Mouse (Mus musculus) liver, embryonic 14.5 days (tissue): ENCODE measurements around the gene Dctn3. TPM values are rescaled to one million over a fixed set of nuclear protein-coding genes. Genes with fewer than 3 reads are reported as not detected.
"Not testable (repeated sequence)": the region's sequence is repeated elsewhere in the genome, so short reads cannot be mapped to it uniquely, and the experiment has no call there.

Source experiments
- ATAC-seq: fragments of 200-750 bp; cut with Nextera tagmentation; 2 replicates; pipeline ENCODE4 v1.8.0; 2017; ENCODE audit warnings: moderate number of reproducible peaks, mild to moderate bottlenecking, moderate library complexity; ENCODE audit not compliant: insufficient read depth
- DNase-seq, 3 experiments: peaks; one replicate each; pipeline ENCODE4 v3.0.0-alpha.2; 2012 to 2013; ENCODE audit warnings: low read depth in 3 of 3, low spot score in 3 of 3
- H3K27ac ChIP-seq: fragments of 300-500 bp; sonication (generic); 2 replicates; pipeline ENCODE4 v1.5.1; 2014; ENCODE audit warnings: moderate library complexity, mild to moderate bottlenecking, control low read depth, inconsistent platforms
- H3K27me3 ChIP-seq: fragments of 300-500 bp; sonication (generic); 2 replicates; pipeline ENCODE4 v1.6.1; 2014; ENCODE audit warnings: mild to moderate bottlenecking, low read length, moderate library complexity; ENCODE audit not compliant: control insufficient read depth, insufficient read depth
- H3K36me3 ChIP-seq: fragments of 300-500 bp; sonication (generic); replicated peaks from 2 replicates; pipeline ENCODE4 v1.6.1; 2014; ENCODE audit warnings: low read depth; ENCODE audit not compliant: control insufficient read depth, insufficient read depth
- H3K4me1 ChIP-seq, 2 experiments: fragments of 200-500 bp in 1 of 2; fragments of 300-500 bp in 1 of 2; sonication (generic) in 1 of 2; replicated peaks; 2 replicates each; pipeline ENCODE4 v1.6.1; 2012 to 2014; ENCODE audit warnings: antibody characterized with exemption in 1 of 2, inconsistent platforms in 1 of 2, low read length in 1 of 2; ENCODE audit not compliant: control insufficient read depth in 2 of 2, insufficient read depth in 2 of 2
- H3K4me2 ChIP-seq: fragments of 300-500 bp; sonication (generic); 2 replicates; pipeline ENCODE4 v1.6.1; 2014; ENCODE audit warnings: low read depth, mild to moderate bottlenecking, control low read depth, moderate library complexity
- H3K4me3 ChIP-seq, 2 experiments: fragments of 200-500 bp in 1 of 2; fragments of 300-500 bp in 1 of 2; sonication (generic) in 1 of 2; 2 replicates each; pipeline ENCODE4 v1.5.1; 2012 to 2014; ENCODE audit warnings: low read depth in 2 of 2, low read length in 2 of 2, mild to moderate bottlenecking in 2 of 2, control low read depth in 1 of 2, inconsistent platforms in 1 of 2, moderate library complexity in 1 of 2; ENCODE audit not compliant: insufficient read depth in 1 of 2
- H3K9ac ChIP-seq: fragments of 300-500 bp; sonication (generic); replicated peaks from 2 replicates; pipeline ENCODE4 v1.6.1; 2014; ENCODE audit warnings: mild to moderate bottlenecking, control low read depth, moderate library complexity
- H3K9me3 ChIP-seq: fragments of 300-500 bp; sonication (generic); 2 replicates; pipeline ENCODE4 v1.6.1; 2016; ENCODE audit warnings: low read length, mixed read lengths; ENCODE audit not compliant: control insufficient read depth
- CTCF ChIP-seq: IDR thresholded peaks from 2 replicates; pipeline ENCODE4 v1.5.1; 2016; ENCODE audit warnings: antibody characterized with exemption, low read depth, control low read depth
- EP300 ChIP-seq: IDR thresholded peaks from 2 replicates; pipeline ENCODE4 v1.6.1; 2016; ENCODE audit warnings: antibody characterized with exemption, low read depth
- WGBS: fragments of 180-500 bp; shearing (Covaris S2); extraction: QIAGEN DNeasy Blood & Tissue Kit; methylation state at CpG from one replicate; pipeline ENCODE4 v1.1.7; 2014; ENCODE audit not compliant: insufficient replicate concordance; 5-methylcytosine and 5-hydroxymethylcytosine counted together
- polyA plus RNA-seq, 2 experiments: library from polyadenylated mRNA; depleted of rRNA in 1 of 2; stranded (reverse) in 1 of 2; unstranded in 1 of 2; fragments of >200 nt; fragmentation: Nextera tagmentation in 1 of 2; extraction: Ambion mirVana in 1 of 2; gene quantifications; 2 replicates each; pipeline versions ENCODE4 v1.2.1 to v1.2.3; 2012 to 2014

Dctn3 gene
- polyA plus RNA-seq, 2 experiments, result 39.8 to 63.9 TPM

DNA sequence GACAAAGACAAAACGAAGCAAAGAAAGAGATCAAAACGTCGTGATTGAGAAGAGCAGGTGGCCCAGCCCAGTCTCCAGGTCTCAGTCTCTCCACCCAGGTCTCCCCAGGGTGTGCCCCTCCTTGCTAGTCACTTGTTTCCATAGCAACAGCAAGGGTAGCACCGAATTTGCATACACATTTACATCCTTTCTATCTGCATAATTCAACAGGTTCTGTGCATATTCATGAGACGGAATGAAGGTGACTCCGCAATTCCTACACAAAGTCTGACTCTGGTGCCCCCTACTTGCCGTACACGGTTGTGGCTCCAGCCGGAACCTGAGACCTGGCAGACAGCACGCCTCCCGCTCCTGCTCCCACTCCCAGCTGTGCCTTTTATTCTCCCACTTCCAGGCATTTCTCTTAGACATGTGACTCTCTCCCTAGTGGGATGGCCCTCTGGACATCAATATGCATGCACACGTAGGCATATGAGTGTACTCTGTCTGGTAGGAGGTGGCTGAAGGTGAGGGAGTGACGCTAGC lies 15.9 kb downstream of the Dctn3 start:
- TF ChIP-seq CTCF (peak; percentile 73), EP300 (no peak)
- 5% methylated on average over 13 of the region's 13 CpGs for WGBS
- Histone ChIP-seq H3K36me3 (no peaks in the 10 kb centered on the region), H3K9me3 (no peaks in the 10 kb centered on the region), H3K4me2 (no peak overlapping the region), H3K27ac (no peak overlapping the region), H3K9ac (no peak overlapping the region), H3K27me3 (no peaks in the 10 kb centered on the region), H3K4me3 (no peak overlapping the region), H3K4me1 (no peaks in the 10 kb centered on the region)
- peak; percentile 57; the same call in 1 of the 2 replicates for ATAC-seq
- DNase-seq, result peak in 2 of 3 experiments; percentile 24 to 33

DNA sequence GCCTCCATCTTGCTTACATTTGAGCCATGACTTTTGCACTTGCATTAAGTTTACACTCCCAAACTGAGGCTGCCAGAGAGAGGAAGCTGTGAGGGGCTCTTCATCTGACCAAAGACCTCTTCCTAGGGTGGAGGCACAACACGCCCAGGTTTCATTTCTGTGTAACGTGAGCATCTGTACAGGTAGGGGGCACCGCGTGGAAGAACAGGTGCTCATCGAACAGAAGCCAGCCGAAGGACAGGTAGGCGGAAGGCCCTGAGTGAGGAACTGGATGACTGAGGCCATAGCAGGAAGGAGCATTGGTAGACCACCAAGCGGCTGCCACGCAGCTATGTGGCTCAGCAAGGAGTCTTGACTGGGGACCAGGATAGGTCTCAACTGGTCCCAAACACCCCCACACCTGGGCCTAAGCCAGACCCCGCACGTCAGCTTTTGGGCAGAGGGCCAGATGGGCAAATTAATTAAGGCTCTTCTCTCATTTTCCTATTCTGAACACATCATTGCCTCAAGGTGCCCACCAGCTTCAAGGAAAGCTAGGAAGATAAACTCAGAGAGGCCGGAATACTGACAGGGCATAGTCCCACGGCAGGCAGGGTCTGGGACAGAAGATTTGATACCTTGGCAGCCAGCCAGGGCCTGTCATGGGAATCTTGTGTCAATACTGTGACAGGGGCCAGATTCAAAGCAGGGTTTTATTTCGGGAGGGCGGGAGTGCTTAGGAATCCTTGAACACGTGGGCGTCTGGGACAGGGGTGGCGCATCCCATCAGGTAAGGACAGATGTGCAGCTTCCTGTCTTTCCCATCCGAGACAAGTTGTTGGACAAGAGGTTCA lies 16.8 kb downstream of the Dctn3 start:
- DNase-seq, result no peak

DNA sequence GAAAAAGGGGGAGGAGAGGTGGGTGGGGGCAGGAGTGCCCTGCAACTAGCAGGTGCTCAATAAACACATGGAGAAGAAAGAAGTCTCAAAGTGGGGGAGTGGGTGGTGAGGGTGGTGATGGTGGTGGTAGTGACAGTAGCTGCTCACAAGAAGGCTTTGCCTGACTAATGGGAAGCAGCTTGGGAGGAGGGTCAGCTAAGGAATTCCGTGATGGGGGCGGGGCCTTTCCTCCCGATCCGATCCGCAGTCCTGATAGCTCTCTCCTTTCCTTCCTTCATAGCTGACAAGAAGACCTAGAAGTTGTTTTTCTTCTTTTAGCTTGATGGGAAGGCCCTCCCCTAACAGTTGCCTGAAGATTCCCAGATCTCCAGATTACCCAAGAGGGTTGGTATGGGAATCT lies 18.3 kb downstream of the Dctn3 start:
- no peaks in the 10 kb centered on the region for H3K36me3 ChIP-seq
- H3K27ac ChIP-seq, result no peak overlapping the region
- WGBS, result 7% methylated on average over 5 of the region's 5 CpGs
- H3K9me3 ChIP-seq, result no peaks in the 10 kb centered on the region
- no peak overlapping the region for H3K4me3 ChIP-seq
- no peaks in the 10 kb centered on the region for H3K27me3 ChIP-seq
- no peaks in the 10 kb centered on the region for H3K4me1 ChIP-seq
- no peak for TF ChIP-seq CTCF
- no peak for TF ChIP-seq EP300
- no peak overlapping the region for H3K9ac ChIP-seq
- ATAC-seq (no peak), DNase-seq (no peak)
- no peak overlapping the region for H3K4me2 ChIP-seq

More for the DNA sequence above, 16.8 kb downstream of the Dctn3 start:
- TF ChIP-seq CTCF (no peak), EP300 (no peak)
- Histone ChIP-seq H3K4me2 (no peak overlapping the region), H3K4me3 (no peak overlapping the region), H3K27me3 (no peaks in the 10 kb centered on the region), H3K9me3 (no peaks in the 10 kb centered on the region), H3K27ac (no peak overlapping the region), H3K4me1 (no peaks in the 10 kb centered on the region), H3K36me3 (no peaks in the 10 kb centered on the region), H3K9ac (no peak overlapping the region)
- ATAC-seq, result no peak
- 63% methylated on average over 19 of the region's 19 CpGs for WGBS

DNA sequence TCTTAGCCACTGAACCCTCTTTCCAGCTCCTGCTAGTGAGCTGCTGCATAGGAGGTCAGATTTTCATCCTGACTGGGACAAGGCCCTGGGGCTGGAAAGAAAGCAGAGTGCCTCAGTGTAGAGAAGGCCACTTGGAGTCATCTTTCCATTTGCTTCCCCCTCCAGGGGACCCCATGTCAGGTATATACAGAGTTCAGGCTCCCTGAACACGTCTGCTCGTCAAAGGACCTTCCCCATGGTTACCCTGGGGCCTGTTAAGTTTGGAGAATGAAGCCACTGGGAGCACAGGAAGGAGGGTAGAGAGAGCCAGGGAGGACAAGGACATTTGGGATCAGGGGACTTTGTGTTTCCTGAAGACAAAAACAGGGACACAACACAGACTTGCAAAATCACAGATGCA lies 20.7 kb downstream of the Dctn3 start:
- 43% methylated on average over 2 of the region's 2 CpGs for WGBS

DNA sequence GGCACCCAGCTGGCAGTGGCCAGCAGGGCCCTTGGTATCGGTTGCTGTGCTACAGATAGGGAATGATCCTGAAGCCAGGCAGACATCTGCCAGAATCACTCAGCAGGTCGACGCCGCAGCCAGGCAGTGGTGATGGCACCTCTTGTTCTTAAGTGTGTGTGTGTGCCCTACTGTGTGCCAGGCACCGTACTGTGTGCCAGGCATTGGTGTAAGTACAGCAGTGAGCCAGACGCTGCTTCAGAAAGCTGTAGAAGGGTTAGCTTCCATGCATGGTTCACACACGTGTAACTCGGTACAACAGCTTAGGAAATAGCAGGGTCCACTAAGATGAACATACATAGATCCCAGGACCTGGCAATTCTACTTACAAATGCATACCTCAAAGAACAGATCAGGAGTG lies 22.7 kb downstream of the Dctn3 start:
- not testable (repeated sequence) for DNase-seq, H3K4me3 ChIP-seq, H3K27me3 ChIP-seq, H3K27ac ChIP-seq, H3K36me3 ChIP-seq, ATAC-seq, H3K9ac ChIP-seq, H3K4me1 ChIP-seq, H3K4me2 ChIP-seq, H3K9me3 ChIP-seq
- 86% methylated on average over 2 of the region's 8 CpGs for WGBS

More for the DNA sequence above, 20.7 kb downstream of the Dctn3 start:
- not testable (repeated sequence) for H3K4me3 ChIP-seq, H3K27me3 ChIP-seq, ATAC-seq, H3K9ac ChIP-seq, H3K9me3 ChIP-seq, H3K27ac ChIP-seq, H3K36me3 ChIP-seq, DNase-seq, H3K4me2 ChIP-seq, H3K4me1 ChIP-seq

DNA sequence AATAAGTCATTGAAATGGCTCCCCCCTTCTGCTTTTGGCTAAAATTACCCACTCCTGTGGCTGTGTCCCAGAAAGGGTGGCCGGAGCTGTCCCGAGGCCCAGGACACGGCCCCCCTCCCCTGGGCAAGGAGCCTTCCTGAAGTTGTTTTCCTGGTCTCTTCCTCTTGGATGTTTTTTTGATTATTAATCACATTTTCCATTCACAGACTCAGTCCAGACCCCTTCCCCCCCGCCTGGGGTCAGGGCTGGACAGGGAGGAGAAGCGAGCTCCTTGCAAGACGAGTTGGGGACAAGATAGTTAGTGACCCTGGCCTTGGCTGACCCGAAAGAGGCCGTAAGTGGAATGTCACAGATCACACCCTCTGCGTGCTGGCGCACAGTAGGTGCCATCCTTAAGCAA lies 23.2 kb downstream of the Dctn3 start, which contains the start of gene Il11ra1:
Gene Il11ra1 (plus strand): TSS at position 207 of the 400 bp plus-strand sequence.
- H3K27ac ChIP-seq, H3K4me3 ChIP-seq, H3K27me3 ChIP-seq, H3K4me1 ChIP-seq, H3K36me3 ChIP-seq, H3K9me3 ChIP-seq, DNase-seq, H3K9ac ChIP-seq, ATAC-seq, H3K4me2 ChIP-seq: not testable (repeated sequence)
- 76% methylated on average over 7 of the region's 10 CpGs for WGBS

DNA sequence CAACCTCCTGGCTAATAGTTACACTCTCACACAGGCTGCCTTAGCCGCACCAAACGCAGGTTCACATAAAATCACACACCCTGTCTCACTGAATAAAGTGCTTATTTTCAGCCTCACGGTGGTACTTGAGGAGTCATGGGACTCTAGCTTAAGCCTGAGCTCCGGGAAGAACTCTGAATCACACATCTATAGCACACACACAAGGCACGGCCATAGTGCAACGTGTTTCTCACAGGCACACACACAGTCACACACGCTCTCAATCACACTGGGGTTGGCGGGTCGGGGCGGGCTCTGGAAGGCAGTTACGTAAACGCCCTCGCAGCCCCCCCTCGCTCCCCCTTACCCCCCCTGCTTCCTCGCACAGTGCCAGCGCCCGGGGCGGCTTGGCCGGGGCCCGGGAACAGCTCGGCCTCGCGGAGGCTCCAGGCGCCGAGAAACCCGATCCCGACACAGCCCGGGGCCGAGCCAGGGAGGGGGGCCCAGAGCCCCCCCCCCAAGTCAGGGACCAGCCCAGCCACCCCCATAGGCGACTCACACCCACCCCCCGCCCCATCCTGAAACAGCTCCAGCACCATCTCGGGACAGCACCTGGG lies 24.5 kb downstream of the Dctn3 start:
- H3K27me3 ChIP-seq, H3K9me3 ChIP-seq, H3K4me1 ChIP-seq, H3K9ac ChIP-seq, DNase-seq, H3K36me3 ChIP-seq, H3K4me3 ChIP-seq, H3K27ac ChIP-seq, H3K4me2 ChIP-seq, ATAC-seq: not testable (repeated sequence)
- 17% methylated on average over 23 of the region's 32 CpGs for WGBS
